Mouse (Mus musculus) T-helper 2 cell (primary cell): ENCODE results near the gene Erc1.

Source experiments
- in situ Hi-C: fragments of 300-600 bp; cut with MboI, MseI; formaldehyde crosslinking; loops from one replicate; pipeline ENCODE4 v1.15.1; 2025; ENCODE audit warnings: high pct_unique_total_duplicates

Erc1 gene

GRCm38 (mm10) chr6:119808726-119809505, 39.1 kb downstream of the Erc1 start:
- in situ Hi-C loops = no loop called here

DNA sequence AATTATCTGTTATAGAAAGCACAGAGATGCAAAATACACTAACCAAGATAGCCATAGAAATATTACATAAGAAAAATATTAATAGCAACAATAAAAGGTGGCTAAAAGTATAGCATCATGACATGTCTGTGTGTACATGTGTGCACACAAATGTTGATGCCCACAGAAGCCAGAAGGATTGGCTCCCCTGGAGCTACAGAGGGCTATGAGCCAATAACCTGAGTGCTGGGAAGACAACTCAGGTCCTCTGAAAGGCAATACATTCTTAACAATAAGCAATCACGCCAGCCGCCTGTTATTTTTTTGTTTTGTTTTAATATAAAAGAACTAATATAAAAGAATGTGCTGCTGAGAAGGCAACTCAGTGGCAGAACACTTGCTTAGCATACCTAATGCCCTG, 44.7 kb downstream of the Erc1 start:
- in situ Hi-C loops = no loop called here

- in situ Hi-C loops = no loop called here
These were observed 51.0 kb downstream of the Erc1 start for GRCm38 (mm10) chr6:119796911-119797486.

- in situ Hi-C loops = no loop called here
These were observed 51.7 kb downstream of the Erc1 start for GRCm38 (mm10) chr6:119796291-119796690.

- in situ Hi-C loops = loop anchor here (5.0 kb wide), 1 partner anchor 110 kb away; the partner anchor contains the start of gene Rad52
These were observed 55.4 kb downstream of the Erc1 start for GRCm38 (mm10) chr6:119792562-119792961.

- in situ Hi-C loops = no loop called here
These were observed 65.6 kb downstream of the Erc1 start for GRCm38 (mm10) chr6:119782416-119782815.

- in situ Hi-C loops = no loop called here
These were observed 66.9 kb downstream of the Erc1 start for GRCm38 (mm10) chr6:119781109-119781508.

DNA sequence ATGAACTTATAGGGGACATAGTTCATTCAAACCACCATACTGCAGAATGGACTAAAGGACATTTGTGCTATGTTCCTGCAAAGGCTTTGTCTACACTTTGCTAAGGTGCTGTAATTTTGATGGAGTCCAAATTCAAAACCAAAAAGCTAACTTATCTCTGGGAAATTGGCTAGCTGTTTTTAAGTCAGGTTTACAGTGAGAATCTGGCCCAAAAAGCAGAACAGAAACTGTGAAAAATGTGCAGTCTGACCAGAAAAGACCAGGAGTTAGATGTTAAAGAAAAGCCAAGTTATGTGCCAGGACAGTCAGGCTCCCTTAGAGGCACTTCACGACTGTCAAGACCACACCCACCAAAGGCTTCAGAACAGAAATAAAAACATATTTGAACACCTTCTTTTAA, 79.2 kb downstream of the Erc1 start:
- in situ Hi-C loops = no loop called here

GRCm38 (mm10) chr6:119764355-119764754, 83.6 kb downstream of the Erc1 start:
- in situ Hi-C loops = no loop called here

GRCm38 (mm10) chr6:119759866-119760265, 88.1 kb downstream of the Erc1 start:
- in situ Hi-C loops = no loop called here

- in situ Hi-C loops = no loop called here
These were observed 89.5 kb downstream of the Erc1 start for GRCm38 (mm10) chr6:119758490-119758889.

DNA sequence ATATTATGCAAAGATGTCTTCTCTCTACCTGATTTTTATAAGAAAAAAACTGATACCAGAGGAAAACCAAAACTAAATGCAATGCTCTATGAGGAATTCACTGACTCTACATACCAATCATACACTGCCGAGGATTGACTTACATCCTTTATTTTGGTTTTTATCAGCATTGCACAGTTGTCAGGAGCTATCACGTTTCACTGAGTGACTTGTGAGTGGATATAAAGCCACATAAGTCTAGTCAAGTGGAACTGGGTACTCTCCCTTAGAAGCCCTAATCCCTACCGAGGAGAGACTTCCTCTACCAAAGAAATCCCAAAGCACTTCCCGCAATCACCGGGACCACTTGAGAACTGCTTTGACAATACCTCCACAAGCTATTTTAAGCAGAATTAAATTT, 90.2 kb downstream of the Erc1 start:
- in situ Hi-C loops = no loop called here

- in situ Hi-C loops = no loop called here
These were observed 92.1 kb downstream of the Erc1 start for GRCm38 (mm10) chr6:119755866-119756265.

GRCm38 (mm10) chr6:119749093-119749635, 98.8 kb downstream of the Erc1 start:
- in situ Hi-C loops = no loop called here

GRCm38 (mm10) chr6:119741861-119742260, 106.1 kb downstream of the Erc1 start:
- in situ Hi-C loops = no loop called here

- in situ Hi-C loops = no loop called here
These were observed 107.4 kb downstream of the Erc1 start for GRCm38 (mm10) chr6:119740541-119740940.

- in situ Hi-C loops = no loop called here
These were observed 109.2 kb downstream of the Erc1 start for GRCm38 (mm10) chr6:119738638-119739375.

- in situ Hi-C loops = no loop called here
These were observed 110.3 kb downstream of the Erc1 start for GRCm38 (mm10) chr6:119737716-119738115.

- in situ Hi-C loops = no loop called here
These were observed 112.0 kb downstream of the Erc1 start for GRCm38 (mm10) chr6:119735937-119736336.

- in situ Hi-C loops = no loop called here
These were observed 116.8 kb downstream of the Erc1 start for GRCm38 (mm10) chr6:119731155-119731554.

DNA sequence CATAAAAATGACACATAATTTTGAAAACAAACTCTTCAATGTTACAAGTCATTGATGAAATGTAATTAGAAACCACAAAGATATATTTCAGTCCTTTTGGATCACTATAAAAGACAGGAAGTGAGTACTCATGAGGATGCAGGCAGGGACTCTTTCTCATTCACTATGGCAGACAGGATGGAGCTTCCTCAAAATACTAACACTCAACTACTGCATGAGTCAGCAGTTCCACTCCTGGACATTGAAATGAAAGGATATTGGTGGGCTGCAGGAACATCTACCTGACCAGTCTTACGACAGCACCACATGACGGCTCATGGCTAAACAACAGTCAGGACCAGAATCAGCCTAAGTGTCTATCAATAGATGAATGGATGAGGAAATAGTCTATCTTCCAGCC, 132.7 kb downstream of the Erc1 start:
- in situ Hi-C loops = no loop called here

DNA sequence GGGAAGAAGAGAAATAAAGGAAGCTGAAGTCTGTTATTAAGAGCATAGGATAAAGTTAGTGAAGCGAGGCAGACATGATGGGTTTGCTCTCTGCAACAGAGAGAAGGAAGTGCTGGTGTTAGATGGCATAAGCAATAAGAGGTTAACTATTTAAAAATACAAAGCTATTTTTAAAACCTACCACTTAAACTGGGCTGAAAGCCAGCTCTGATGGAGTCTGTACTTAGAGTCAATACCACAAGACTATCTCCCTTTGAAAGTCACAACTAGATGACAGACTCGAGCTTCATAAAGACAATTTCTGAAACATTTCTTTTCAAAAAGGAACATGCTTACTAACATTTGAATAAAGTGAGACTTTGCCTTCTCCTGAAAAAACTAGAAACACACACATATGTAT, 134.0 kb downstream of the Erc1 start:
- in situ Hi-C loops = no loop called here
